Mouse (Mus musculus) adrenal gland, postnatal 36 days (tissue): Measurements from ENCODE around the gene Npcd. TPM values are rescaled to one million over a fixed set of nuclear protein-coding genes. Genes with fewer than 3 reads are reported as not detected.
A peak's percentile ranks its signal among the peaks of the same experiment; 100 is the strongest.

ENCODE experiments used
- DNase-seq, 2 experiments: peaks; one replicate each; pipeline ENCODE4 v3.0.0; 2021; ENCODE audit warnings: mixed read lengths in 1 of 2
- total RNA-seq, 2 experiments: library from RNA; stranded (reverse); gene quantifications; 2 replicates each; pipeline ENCODE4 v1.2.3; 2021

Gene Npcd
- total RNA-seq, 2 experiments from 2014 or later: 1.1 to 2.2 TPM

- DNase-seq: peak in 1 of 2 experiments; percentile 37
Observed at GRCm38 (mm10) chr15:79803533-79804351, 30.3 kb downstream of the Npcd start.

DNA sequence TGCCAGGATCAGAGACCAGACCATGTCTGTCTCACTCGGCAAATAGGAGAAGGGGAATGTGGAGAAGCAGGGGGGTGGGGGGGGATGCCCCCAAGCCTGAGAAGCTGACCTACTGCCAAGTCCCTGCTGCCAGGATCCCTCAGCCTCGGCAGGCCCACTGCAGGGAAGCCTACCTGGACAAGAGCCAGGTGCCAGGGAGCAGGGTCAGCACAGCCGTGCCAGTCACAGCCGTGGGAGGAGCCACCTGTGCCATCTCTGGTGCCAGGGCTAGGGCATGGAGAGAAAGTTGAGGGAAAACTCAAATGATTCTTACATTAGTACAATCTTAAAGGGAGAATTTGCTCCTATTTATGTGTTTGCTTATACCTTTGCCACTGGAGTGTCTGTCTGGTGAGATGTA lies 31.7 kb downstream of the Npcd start:
- DNase-seq: no peak

- no peak for DNase-seq
Observed at GRCm38 (mm10) chr15:79801646-79802045, 32.4 kb downstream of the Npcd start.

DNA sequence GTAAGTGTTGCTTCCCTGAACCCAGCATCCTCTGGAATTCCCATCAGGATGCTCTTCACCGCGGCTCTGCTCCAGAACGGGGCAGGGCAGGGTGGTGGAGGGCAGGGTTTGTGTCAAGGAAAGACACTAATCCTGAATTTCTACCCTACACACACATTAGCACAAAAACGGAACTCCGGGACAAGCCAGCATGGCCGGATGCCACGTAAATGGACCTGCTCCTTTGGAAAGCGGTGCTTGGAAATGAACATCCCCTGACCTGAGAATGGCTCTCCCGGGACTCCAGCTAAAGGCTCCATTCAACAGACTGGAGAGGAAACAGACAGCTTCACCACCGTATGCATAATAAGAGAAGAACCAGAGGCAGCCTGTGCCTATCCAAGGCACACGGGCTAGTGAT lies 33.3 kb downstream of the Npcd start:
- DNase-seq: no peak

DNA sequence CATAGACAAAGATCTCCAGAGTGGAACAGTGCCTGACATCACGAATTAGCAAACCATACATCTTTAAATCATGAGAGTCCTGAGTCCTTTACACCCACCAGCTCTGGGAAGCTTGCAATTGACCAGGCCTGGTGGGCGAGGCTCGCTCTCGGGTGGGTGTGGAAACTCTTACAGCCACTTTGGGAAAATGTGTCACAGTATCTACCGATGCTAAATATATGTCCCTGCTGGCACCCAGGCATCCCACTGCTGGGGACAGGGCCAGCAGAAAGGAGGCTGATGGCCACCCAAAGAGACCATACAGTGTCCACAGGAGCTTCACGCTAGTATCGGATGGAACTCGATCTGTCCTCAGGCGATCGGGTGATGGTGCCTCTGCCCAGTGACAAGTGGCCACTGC lies 35.4 kb downstream of the Npcd start:
- DNase-seq: no peak

DNA sequence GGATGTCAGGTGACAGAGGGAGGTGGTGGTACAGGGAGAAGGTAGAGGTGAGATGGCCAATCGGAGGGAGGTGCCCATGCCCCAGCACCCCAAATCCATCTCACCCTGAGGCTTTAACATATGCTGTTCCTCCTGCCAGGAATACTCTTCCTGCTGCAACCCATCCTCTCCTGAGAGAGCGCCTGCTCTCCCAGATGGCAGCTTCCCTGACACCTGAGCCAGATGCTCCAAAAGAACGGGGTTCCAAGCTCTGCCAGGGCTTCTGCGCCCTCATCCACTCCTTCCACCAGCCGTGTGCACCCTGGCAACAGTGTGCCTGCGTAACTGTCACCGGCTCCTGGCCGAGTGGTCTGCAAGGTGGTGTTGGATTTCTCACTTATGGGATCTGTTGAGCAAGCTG lies 36.4 kb downstream of the Npcd start:
- no peak for DNase-seq

GRCm38 (mm10) chr15:79797096-79797495 lies 36.9 kb downstream of the Npcd start:
- no peak for DNase-seq

DNA sequence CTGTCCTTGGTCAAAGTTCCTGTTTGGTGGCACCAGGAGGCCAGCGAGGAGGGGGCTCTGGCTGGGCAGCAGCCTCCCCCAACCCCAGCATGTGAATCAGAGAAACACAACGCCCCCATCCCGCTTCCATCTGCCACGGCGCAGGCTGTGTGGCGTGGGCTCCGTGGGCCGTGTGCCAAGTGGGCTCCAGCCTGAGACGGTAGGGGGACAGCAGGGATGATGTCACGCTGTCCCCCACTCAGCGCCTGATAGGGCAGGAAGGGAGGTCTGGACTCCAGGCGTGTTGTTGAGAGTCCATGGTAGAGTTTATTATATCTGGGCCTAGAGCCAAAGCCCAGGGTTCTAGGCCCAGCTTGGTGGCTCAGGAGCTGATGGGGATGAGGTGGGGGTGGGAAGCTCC lies 37.8 kb downstream of the Npcd start:
- no peak for DNase-seq

DNA sequence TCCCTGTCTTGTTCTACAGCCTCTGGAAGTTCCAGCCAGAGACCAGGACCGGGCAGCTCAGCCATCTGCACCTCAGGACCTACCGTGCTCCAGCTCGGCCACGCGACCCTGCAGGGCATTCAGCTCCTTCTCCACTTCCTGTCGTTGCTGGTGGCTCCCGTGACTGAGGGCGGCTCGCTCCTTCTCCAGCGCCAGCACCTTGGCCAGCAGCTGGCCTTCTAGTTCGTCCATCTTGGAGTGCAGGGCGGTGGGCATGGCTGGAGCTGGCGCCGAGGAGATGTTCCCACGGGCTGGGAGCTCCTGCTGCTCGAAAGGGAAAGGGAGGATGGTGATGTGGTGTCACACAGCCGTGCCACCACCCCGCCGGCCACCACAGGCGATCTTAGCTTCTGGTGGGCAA lies 39.9 kb downstream of the Npcd start:
- DNase-seq: no peak

DNA sequence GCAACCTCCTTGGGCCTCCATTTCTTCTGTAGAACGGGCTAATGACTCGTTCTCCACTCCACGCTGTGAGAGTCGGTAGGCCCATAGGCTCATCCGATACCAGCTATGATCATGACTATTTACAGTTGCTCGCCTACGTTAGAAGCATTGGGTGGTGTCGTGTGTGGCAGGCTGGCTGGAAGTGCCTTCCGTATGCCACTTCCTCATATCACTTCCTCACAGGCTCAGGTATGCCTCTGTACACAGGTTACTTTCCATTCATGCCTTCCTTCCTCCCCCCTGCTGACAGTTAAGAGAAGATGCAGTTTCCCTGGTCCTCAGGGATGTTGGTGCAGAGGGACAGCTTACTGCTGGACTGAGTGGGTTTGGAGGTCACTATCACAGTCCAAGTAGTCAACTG lies 41.0 kb downstream of the Npcd start:
- DNase-seq: no peak

GRCm38 (mm10) chr15:79792455-79792854 lies 41.6 kb downstream of the Npcd start:
- DNase-seq: no peak

GRCm38 (mm10) chr15:79791502-79791901 lies 42.5 kb downstream of the Npcd start:
- DNase-seq: peak; percentile 78 to 83

- no peak for DNase-seq
Observed at GRCm38 (mm10) chr15:79790905-79791304, 43.1 kb downstream of the Npcd start.

DNA sequence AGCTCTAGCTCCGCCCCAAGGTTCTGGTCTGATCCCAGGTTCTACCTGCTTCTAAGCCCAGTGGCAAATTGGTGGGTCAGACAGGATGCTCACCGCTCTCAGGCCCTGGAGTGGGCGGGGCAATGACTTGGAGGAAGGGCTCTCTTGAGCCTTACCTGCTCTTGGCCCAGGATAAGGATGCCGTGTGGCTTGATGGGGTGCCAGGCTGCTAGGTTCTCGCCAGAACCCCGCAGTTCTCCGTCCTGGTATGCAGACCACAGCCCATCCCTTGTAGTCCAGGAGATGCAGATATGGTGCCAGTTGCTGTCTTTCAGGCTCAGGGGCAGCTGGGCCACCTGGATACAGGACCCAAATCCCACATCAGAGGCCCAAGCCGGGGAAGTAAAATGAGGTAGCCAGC lies 43.9 kb downstream of the Npcd start:
- no peak for DNase-seq

GRCm38 (mm10) chr15:79787815-79788214 lies 46.2 kb downstream of the Npcd start:
- DNase-seq: no peak

DNA sequence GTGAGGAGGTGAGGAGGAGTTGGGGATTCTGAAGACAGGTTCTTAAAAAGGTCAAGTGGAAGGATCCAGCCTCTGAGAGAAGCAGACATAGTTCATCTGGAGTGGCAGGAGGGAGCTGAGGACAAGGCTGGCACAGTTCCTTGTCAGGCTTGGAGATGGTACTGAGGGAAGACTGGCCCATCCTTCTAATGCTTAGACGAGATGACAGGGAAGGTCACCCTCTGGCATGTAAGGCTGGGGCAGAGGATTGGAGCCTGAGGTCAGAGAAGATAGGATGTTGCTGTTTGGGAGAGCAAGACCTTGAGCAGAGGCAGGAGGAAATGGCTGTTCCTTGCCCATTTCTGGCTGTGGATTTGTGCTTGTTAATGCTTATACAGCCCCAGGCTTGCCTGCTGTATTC lies 49.0 kb downstream of the Npcd start:
- DNase-seq: peak; percentile 21 to 44

GRCm38 (mm10) chr15:79777749-79778148 lies 56.3 kb downstream of the Npcd start, which contains the start of gene Dnal4:
Gene Dnal4, minus strand, starts transcription at chr15:79777849.
- no peak for DNase-seq

DNA sequence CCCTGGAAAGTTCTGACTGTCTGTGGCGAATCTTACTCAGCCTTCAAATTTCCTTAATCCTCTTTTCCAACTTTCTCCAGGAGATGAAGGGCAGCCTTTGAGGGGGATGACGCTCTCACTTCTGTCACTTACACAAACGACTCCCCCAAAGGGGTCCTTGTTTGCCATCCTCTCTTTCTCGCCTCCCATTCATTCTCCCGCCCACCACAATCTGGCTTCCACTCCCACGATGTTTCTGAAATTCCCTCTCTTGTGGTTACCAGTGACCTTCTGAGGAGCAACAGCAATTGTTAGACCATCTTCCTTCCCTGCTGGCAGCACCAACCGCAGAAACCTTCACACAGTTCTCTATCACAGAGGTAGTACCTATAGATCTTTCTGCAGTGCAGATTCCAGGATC lies 58.4 kb downstream of the Npcd start:
- DNase-seq: no peak

DNA sequence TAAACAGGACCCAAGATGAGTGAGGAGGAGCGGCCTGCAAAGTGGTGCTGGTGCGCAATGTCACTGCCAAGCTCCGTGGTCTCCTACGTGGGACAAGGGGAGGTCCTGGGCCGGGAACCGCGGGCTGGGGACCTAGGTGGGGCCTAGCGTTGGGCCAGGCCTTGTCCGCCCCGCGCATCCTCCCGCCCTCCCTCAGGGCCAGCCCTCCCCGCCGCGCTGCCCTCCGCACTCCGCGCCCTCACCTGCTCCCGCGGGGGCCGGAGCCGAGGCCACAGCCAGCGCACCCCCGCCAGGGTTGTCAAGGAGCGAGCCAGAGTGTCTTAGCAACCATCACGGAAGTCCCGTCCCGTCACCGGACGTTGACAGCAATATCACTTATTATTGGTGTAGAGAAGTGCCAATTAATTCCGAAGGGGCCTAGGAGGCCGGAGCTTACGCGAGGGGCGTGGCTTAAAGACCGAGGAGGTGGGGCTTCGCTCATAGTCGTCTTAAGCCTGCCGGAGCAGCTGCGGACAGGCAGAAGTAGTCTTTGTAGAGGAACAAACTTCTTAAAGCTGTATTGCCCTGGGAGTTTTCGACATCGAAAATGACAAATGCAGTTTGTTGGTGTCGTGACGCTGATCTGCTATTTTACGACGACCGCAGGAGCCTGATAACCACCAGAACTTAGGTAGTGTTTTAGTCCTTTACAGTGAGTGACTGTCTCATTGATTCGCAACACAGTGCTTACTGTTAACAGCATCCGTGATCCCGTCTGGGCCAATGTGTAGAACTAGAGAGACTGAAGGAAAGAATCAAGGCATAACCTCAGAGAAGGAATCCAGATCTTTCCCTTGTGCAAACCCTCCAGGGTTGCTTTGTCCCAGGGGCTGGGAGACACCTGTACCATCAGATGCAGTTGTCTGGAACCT lies 59.7 kb downstream of the Npcd start:
- peak; percentile 96 to 97 for DNase-seq

- DNase-seq: no peak
Observed at GRCm38 (mm10) chr15:79770629-79771240, 63.3 kb downstream of the Npcd start.

GRCm38 (mm10) chr15:79768302-79768701 lies 65.7 kb downstream of the Npcd start:
- DNase-seq: no peak

GRCm38 (mm10) chr15:79767327-79767961 lies 66.6 kb downstream of the Npcd start:
- DNase-seq: no peak
